Mouse (Mus musculus): ENCODE results near the gene Hydin.

The Hydin gene

GRCm38 (mm10) chr8:110633814-110634213 lies 367.0 kb downstream of the Hydin start:
- no peak for ATAC-seq (ENCODE audit: low TSS enrichment)

GRCm38 (mm10) chr8:110636182-110636581 lies 369.4 kb downstream of the Hydin start:
- ATAC-seq (ENCODE audit: low TSS enrichment), result no peak

- ATAC-seq (ENCODE audit: low TSS enrichment), result no peak; the same call in 1 of the 2 replicates
Observed at GRCm38 (mm10) chr8:110642331-110642730, 375.6 kb downstream of the Hydin start.

GRCm38 (mm10) chr8:110643177-110643576 lies 376.4 kb downstream of the Hydin start:
- no peak for ATAC-seq (ENCODE audit: low TSS enrichment)

- ATAC-seq (ENCODE audit: low TSS enrichment), result no peak
Observed at GRCm38 (mm10) chr8:110644422-110644821, 377.6 kb downstream of the Hydin start.

- no peak for ATAC-seq (ENCODE audit: low TSS enrichment)
Observed at GRCm38 (mm10) chr8:110644901-110645300, 378.1 kb downstream of the Hydin start.

GRCm38 (mm10) chr8:110645340-110645739 lies 378.6 kb downstream of the Hydin start:
- no peak for ATAC-seq (ENCODE audit: low TSS enrichment)

- ATAC-seq (ENCODE audit: low TSS enrichment), result peak; percentile 89
Observed at GRCm38 (mm10) chr8:110646064-110646463, 379.3 kb downstream of the Hydin start.

- ATAC-seq (ENCODE audit: low TSS enrichment), result no peak
Observed at GRCm38 (mm10) chr8:110648577-110648976, 381.8 kb downstream of the Hydin start.

GRCm38 (mm10) chr8:110649286-110649685 lies 382.5 kb downstream of the Hydin start:
- ATAC-seq (ENCODE audit: low TSS enrichment), result no peak

- peak; percentile 42; the same call in 1 of the 2 replicates for ATAC-seq (ENCODE audit: low TSS enrichment)
Observed at GRCm38 (mm10) chr8:110650838-110651237, 384.1 kb downstream of the Hydin start.

- peak; percentile 29; the same call in 1 of the 2 replicates for ATAC-seq (ENCODE audit: low TSS enrichment)
Observed at GRCm38 (mm10) chr8:110651847-110652246, 385.1 kb downstream of the Hydin start.

GRCm38 (mm10) chr8:110654075-110655060 lies 387.6 kb downstream of the Hydin start:
- peak; percentile 28; the same call in 1 of the 2 replicates for ATAC-seq (ENCODE audit: low TSS enrichment)

GRCm38 (mm10) chr8:110655827-110656226 lies 389.1 kb downstream of the Hydin start:
- ATAC-seq (ENCODE audit: low TSS enrichment), result no peak

GRCm38 (mm10) chr8:110657661-110658060 lies 390.9 kb downstream of the Hydin start:
- ATAC-seq (ENCODE audit: low TSS enrichment), result no peak

Measured in frontal cortex, adult (tissue).